Mouse (Mus musculus) neural tube, embryonic 11.5 days (tissue): Measurements from ENCODE around the gene Fbxo48. TPM values are rescaled to one million over a fixed set of nuclear protein-coding genes. Genes with fewer than 3 reads are reported as not detected.

Experiments used
- ATAC-seq: fragments of 200-750 bp; cut with Nextera tagmentation; 2 replicates; pipeline ENCODE4 v1.8.0; 2017; ENCODE audit warnings: moderate number of reproducible peaks, mild to moderate bottlenecking, moderate TSS enrichment, moderate library complexity; ENCODE audit not compliant: insufficient read depth, low FRiP score, low TSS enrichment
- DNase-seq: peaks from one replicate; pipeline ENCODE4 v3.0.0-alpha.2; 2015; ENCODE audit warnings: low spot score
- H3K27ac ChIP-seq: fragments of 300-500 bp; sonication (generic); 2 replicates; pipeline ENCODE4 v1.5.1; 2014; ENCODE audit warnings: low read depth, mild to moderate bottlenecking, low read length
- H3K27me3 ChIP-seq: fragments of 300-500 bp; sonication (generic); 2 replicates; pipeline ENCODE4 v1.6.1; 2014; ENCODE audit warnings: mild to moderate bottlenecking, low read length, mixed read lengths; ENCODE audit not compliant: control insufficient read depth, insufficient read depth
- H3K36me3 ChIP-seq: fragments of 300-500 bp; sonication (generic); 2 replicates; pipeline ENCODE4 v1.6.1; 2014; ENCODE audit warnings: mild to moderate bottlenecking, low read length, moderate library complexity, mixed read lengths; ENCODE audit not compliant: control insufficient read depth, insufficient read depth
- H3K4me1 ChIP-seq: fragments of 300-500 bp; sonication (generic); 2 replicates; pipeline ENCODE4 v1.6.1; 2014; ENCODE audit warnings: low read length, mixed read lengths; ENCODE audit not compliant: control insufficient read depth, insufficient read depth
- H3K4me2 ChIP-seq: fragments of 300-500 bp; sonication (generic); 2 replicates; pipeline ENCODE4 v1.6.1; 2014; ENCODE audit warnings: low read depth, mild to moderate bottlenecking, moderate library complexity
- H3K4me3 ChIP-seq: fragments of 300-500 bp; sonication (generic); 2 replicates; pipeline ENCODE4 v1.5.1; 2014; ENCODE audit warnings: low read depth, low read length
- H3K9ac ChIP-seq: fragments of 300-500 bp; sonication (generic); 2 replicates; pipeline ENCODE4 v1.6.1; 2014; ENCODE audit warnings: mild to moderate bottlenecking, low read length
- H3K9me3 ChIP-seq: fragments of 300-500 bp; sonication (generic); 2 replicates; pipeline ENCODE4 v1.6.1; 2016; ENCODE audit warnings: low read length; ENCODE audit not compliant: control insufficient read depth
- WGBS: fragments of 180-500 bp; shearing (Covaris S2); extraction: QIAGEN DNeasy Blood & Tissue Kit; methylation state at CpG from one replicate; pipeline ENCODE4 v1.1.7; 2014; 5-methylcytosine and 5-hydroxymethylcytosine counted together
- polyA plus RNA-seq: library from polyadenylated mRNA; unstranded; fragments of >200 nt; fragmentation: Nextera tagmentation; extraction: Ambion mirVana; gene quantifications from 2 replicates; pipeline ENCODE4 v1.2.1, GENCODE M21; 2014

Gene Fbxo48
- polyA plus RNA-seq, 1 experiment from 2014 or later: 1.4 TPM

- no peak overlapping the region for H3K9ac ChIP-seq
- whole genome bisulfite sequencing: 96% methylated on average over 5 of the region's 5 CpGs
These were observed 27.1 kb downstream of the Fbxo48 start for GRCm38 (mm10) chr11:16978161-16978707.

GRCm38 (mm10) chr11:16986550-16987187 is 35.5 kb downstream of the Fbxo48 start:
- ATAC-seq: no peak

More at GRCm38 (mm10) chr11:16978161-16978707, 27.1 kb downstream of the Fbxo48 start:
- H3K9me3 ChIP-seq: no peaks in the 10 kb centered on the region
- H3K4me3 ChIP-seq: no peak overlapping the region
- H3K4me1 ChIP-seq: no peaks in the 10 kb centered on the region
- no peak overlapping the region for H3K27ac ChIP-seq
- ATAC-seq (no peak), DNase-seq (no peak)
- no peaks in the 10 kb centered on the region for H3K36me3 ChIP-seq
- H3K27me3 ChIP-seq: no peaks in the 10 kb centered on the region
- no peak overlapping the region for H3K4me2 ChIP-seq

GRCm38 (mm10) chr11:16987745-16988328 is 36.7 kb downstream of the Fbxo48 start:
- 71% methylated on average over 6 of the region's 6 CpGs for WGBS
- no peaks in the 10 kb centered on the region for H3K4me1 ChIP-seq
- no peak overlapping the region for H3K4me3 ChIP-seq
- H3K27me3 ChIP-seq: no peaks in the 10 kb centered on the region
- H3K9me3 ChIP-seq: no peaks in the 10 kb centered on the region
- H3K27ac ChIP-seq: no peak overlapping the region
- ATAC-seq (no peak), DNase-seq (no peak)
- H3K36me3 ChIP-seq: no peaks in the 10 kb centered on the region
- no peak overlapping the region for H3K4me2 ChIP-seq
- no peak overlapping the region for H3K9ac ChIP-seq

More at GRCm38 (mm10) chr11:16986550-16987187, 35.5 kb downstream of the Fbxo48 start:
- no peaks in the 10 kb centered on the region for H3K4me1 ChIP-seq
- 87% methylated on average over 7 of the region's 7 CpGs for WGBS
- H3K27me3 ChIP-seq: no peaks in the 10 kb centered on the region
- no peak overlapping the region for H3K9ac ChIP-seq
- no peak for DNase-seq
- no peaks in the 10 kb centered on the region for H3K9me3 ChIP-seq
- no peak overlapping the region for H3K27ac ChIP-seq
- no peak overlapping the region for H3K4me3 ChIP-seq
- no peaks in the 10 kb centered on the region for H3K36me3 ChIP-seq
- no peak overlapping the region for H3K4me2 ChIP-seq

- whole genome bisulfite sequencing: 81% methylated on average over 5 of the region's 5 CpGs
- Histone ChIP-seq H3K9me3 (no peaks in the 10 kb centered on the region), H3K27me3 (no peaks in the 10 kb centered on the region), H3K9ac (no peak overlapping the region), H3K27ac (no peak overlapping the region), H3K4me2 (no peak overlapping the region), H3K36me3 (no peaks in the 10 kb centered on the region), H3K4me3 (no peak overlapping the region), H3K4me1 (no peaks in the 10 kb centered on the region)
- ATAC-seq: no peak
- no peak for DNase-seq
These were observed 38.7 kb downstream of the Fbxo48 start for GRCm38 (mm10) chr11:16989885-16990284.

- H3K4me2 ChIP-seq: no peak overlapping the region
- DNase-seq: no peak
- 92% methylated on average over 6 of the region's 6 CpGs for WGBS
These were observed 41.7 kb downstream of the Fbxo48 start for GRCm38 (mm10) chr11:16992880-16993279.

GRCm38 (mm10) chr11:16996818-16997217 is 45.6 kb downstream of the Fbxo48 start:
- Histone ChIP-seq H3K27me3 (no peaks in the 10 kb centered on the region), H3K4me3 (no peak overlapping the region), H3K9ac (no peak overlapping the region), H3K27ac (no peak overlapping the region), H3K9me3 (no peaks in the 10 kb centered on the region), H3K4me2 (no peak overlapping the region), H3K4me1 (no peaks in the 10 kb centered on the region), H3K36me3 (no peaks in the 10 kb centered on the region)
- ATAC-seq (no peak), DNase-seq (no peak)

More at GRCm38 (mm10) chr11:16992880-16993279, 41.7 kb downstream of the Fbxo48 start:
- H3K4me1 ChIP-seq: no peaks in the 10 kb centered on the region
- ATAC-seq: no peak
- H3K27ac ChIP-seq: no peak overlapping the region
- no peak overlapping the region for H3K9ac ChIP-seq
- H3K4me3 ChIP-seq: no peak overlapping the region
- no peaks in the 10 kb centered on the region for H3K36me3 ChIP-seq
- H3K27me3 ChIP-seq: no peaks in the 10 kb centered on the region
- H3K9me3 ChIP-seq: no peaks in the 10 kb centered on the region

GRCm38 (mm10) chr11:16997465-16997864 is 46.3 kb downstream of the Fbxo48 start:
- Histone ChIP-seq H3K4me1 (no peaks in the 10 kb centered on the region), H3K9ac (no peak overlapping the region), H3K27me3 (no peaks in the 10 kb centered on the region), H3K36me3 (no peaks in the 10 kb centered on the region), H3K4me3 (no peak overlapping the region), H3K27ac (no peak overlapping the region), H3K4me2 (no peak overlapping the region), H3K9me3 (no peaks in the 10 kb centered on the region)
- DNase-seq: no peak
- no peak for ATAC-seq

GRCm38 (mm10) chr11:16999387-16999786 is 48.2 kb downstream of the Fbxo48 start:
- DNase-seq (no peak), ATAC-seq (no peak)
- WGBS: 94% methylated on average over 4 of the region's 4 CpGs
- Histone ChIP-seq H3K9me3 (no peaks in the 10 kb centered on the region), H3K4me3 (no peak overlapping the region), H3K27ac (no peak overlapping the region), H3K9ac (no peak overlapping the region), H3K27me3 (no peaks in the 10 kb centered on the region), H3K36me3 (no peaks in the 10 kb centered on the region), H3K4me2 (no peak overlapping the region), H3K4me1 (no peaks in the 10 kb centered on the region)

GRCm38 (mm10) chr11:16999933-17000332 is 48.8 kb downstream of the Fbxo48 start:
- no peak for ATAC-seq

More at GRCm38 (mm10) chr11:16999933-17000332, 48.8 kb downstream of the Fbxo48 start:
- no peaks in the 10 kb centered on the region for H3K27me3 ChIP-seq
- no peak overlapping the region for H3K9ac ChIP-seq
- no peaks in the 10 kb centered on the region for H3K36me3 ChIP-seq
- H3K9me3 ChIP-seq: no peaks in the 10 kb centered on the region
- H3K4me3 ChIP-seq: no peak overlapping the region
- no peak overlapping the region for H3K4me2 ChIP-seq
- DNase-seq: no peak
- H3K4me1 ChIP-seq: no peaks in the 10 kb centered on the region
- H3K27ac ChIP-seq: no peak overlapping the region
